Mouse (Mus musculus): ENCODE data around the gene Smarca4. TPM values are rescaled to one million over a fixed set of nuclear protein-coding genes. Genes with fewer than 3 reads are reported as not detected.
"Not testable (repeated sequence)": the region's sequence is repeated elsewhere in the genome, so short reads cannot be mapped to it uniquely, and the experiment has no call there.

Gene Smarca4
- polyA plus RNA-seq, 1 experiment from 2014 or later = 22.5 TPM

DNA sequence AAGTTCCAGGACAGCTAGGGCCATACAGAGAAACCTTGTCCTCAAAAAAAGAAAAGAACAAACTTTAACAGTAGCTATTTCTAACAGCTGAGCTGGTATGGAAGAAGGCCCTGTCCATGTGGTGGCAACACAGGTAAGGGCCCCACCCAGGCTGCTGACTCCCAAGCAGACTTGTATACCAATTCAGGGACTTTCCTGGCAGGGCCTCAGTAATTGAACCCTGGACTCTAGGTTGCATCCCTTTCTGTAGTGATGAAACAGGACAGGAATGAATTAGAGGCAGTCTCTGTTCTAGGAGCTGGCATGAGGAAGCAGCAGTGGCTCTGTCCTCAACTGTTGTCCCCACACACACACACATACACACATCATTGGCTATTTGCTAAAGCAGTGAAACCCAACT lies 78.1 kb downstream of the Smarca4 start:
- Histone ChIP-seq H3K4me1 (replicated peaks) (peaks cover 4% of the 10 kb centered on the region; the same call in 1 of the 2 replicates), H3K9me3 (replicated peaks) (no peaks in the 10 kb centered on the region), H3K27ac (replicated peaks) (no peak overlapping the region), H3K9ac (no peak overlapping the region), H3K36me3 (replicated peaks) (peaks cover 75% of the 10 kb centered on the region), H3K27me3 (no peaks in the 10 kb centered on the region), H3K4me2 (no peak overlapping the region), H3K4me3 (replicated peaks) (no peak overlapping the region)
- no peak for ATAC-seq (ENCODE audit: insufficient read depth)

DNA sequence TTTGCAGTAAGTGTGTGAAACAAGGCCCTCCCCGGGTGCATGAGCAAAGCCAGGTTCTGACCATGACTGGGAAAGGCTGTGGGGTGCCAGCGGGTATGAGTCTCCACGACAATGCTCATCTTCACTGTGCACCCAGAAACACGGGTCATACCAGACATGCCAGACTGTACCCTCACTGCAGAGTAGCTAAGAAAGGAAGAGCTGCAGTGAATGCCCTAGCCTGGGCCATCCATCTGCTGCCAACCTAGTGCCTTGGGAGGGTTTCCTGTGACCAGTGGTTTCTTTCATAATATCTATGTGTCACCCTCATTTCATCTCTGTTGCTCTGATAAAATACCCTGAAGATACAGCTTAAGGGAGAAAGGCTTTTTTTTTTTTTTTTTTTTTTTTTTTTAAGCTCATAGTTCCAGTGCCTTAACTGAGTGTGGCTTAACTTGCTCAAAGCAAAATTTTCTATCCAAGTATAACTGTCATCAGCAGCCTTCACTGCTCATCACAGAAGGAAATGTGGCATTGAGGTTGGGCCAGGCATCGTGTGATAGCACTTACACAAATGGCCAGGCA lies 79.3 kb downstream of the Smarca4 start:
- Histone ChIP-seq H3K4me3 (replicated peaks) (no peak overlapping the region), H3K9ac (no peak overlapping the region), H3K9me3 (replicated peaks) (no peaks in the 10 kb centered on the region), H3K27ac (replicated peaks) (no peak overlapping the region), H3K36me3 (replicated peaks) (peaks cover 74% of the 10 kb centered on the region), H3K27me3 (no peaks in the 10 kb centered on the region), H3K4me2 (no peak overlapping the region), H3K4me1 (replicated peaks) (no peaks in the 10 kb centered on the region; the same call in 1 of the 2 replicates)
- WGBS (ENCODE audit: insufficient replicate concordance) = 81% methylated on average over 5 of the region's 5 CpGs
- no peak for ATAC-seq (ENCODE audit: insufficient read depth)

DNA sequence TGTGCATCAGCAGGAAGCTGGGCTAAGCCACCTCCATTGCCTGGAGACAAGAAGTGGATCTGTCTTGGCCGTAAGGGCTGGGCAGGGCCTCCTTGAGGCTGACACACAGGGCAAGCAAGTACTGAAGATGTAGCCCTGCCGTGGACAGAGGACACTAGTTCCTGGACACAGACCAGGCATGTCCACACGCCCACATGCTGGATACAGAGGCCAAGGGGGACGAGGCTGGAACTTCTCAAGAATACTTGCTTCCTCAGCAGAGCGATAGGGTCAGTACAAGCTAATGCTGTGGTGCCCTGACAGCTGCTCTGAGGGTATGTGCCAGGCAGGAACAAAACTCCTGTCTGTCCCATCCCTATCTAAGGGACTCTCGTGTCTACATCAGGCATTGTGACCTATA lies 81.2 kb downstream of the Smarca4 start:
- H3K4me1 ChIP-seq (replicated peaks) = no peaks in the 10 kb centered on the region; the same call in 1 of the 2 replicates
- H3K9me3 ChIP-seq (replicated peaks) = no peaks in the 10 kb centered on the region
- H3K36me3 ChIP-seq (replicated peaks) = peaks cover 75% of the 10 kb centered on the region
- H3K9ac ChIP-seq = no peak overlapping the region
- H3K4me2 ChIP-seq = no peak overlapping the region
- WGBS (ENCODE audit: insufficient replicate concordance) = 87% methylated on average over 6 of the region's 6 CpGs
- no peak overlapping the region for H3K27ac ChIP-seq (replicated peaks)
- ATAC-seq (ENCODE audit: insufficient read depth) = no peak
- H3K27me3 ChIP-seq = no peaks in the 10 kb centered on the region
- no peak overlapping the region for H3K4me3 ChIP-seq (replicated peaks)

DNA sequence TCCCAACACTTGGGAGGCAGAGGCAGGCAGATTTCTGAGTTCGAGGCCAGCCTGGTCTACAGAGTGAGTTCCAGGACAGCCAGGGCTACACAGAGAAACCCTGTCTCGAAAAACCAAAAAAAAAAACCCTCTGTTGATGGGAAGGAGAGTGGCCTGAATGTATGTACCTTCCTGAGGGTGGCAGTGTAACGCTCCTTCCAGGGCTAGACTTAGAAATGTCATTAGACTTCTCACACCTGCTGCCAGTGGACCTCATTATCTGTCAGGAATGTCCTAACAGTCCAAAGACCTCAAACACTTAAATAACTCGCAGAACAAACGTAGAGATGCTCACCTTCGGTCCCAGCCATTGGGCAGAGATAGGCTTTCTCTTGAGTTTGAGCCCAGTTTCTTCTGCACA lies 83.3 kb downstream of the Smarca4 start:
- not testable (repeated sequence) for H3K9ac ChIP-seq; H3K4me3 ChIP-seq (replicated peaks); ATAC-seq (ENCODE audit: insufficient read depth); H3K4me1 ChIP-seq (replicated peaks); H3K27me3 ChIP-seq; H3K9me3 ChIP-seq (replicated peaks); H3K4me2 ChIP-seq; H3K27ac ChIP-seq (replicated peaks)
- H3K36me3 ChIP-seq (replicated peaks) = peaks cover 77% of the 10 kb centered on the region
- 80% methylated on average over 6 of the region's 6 CpGs for WGBS (ENCODE audit: insufficient replicate concordance)

DNA sequence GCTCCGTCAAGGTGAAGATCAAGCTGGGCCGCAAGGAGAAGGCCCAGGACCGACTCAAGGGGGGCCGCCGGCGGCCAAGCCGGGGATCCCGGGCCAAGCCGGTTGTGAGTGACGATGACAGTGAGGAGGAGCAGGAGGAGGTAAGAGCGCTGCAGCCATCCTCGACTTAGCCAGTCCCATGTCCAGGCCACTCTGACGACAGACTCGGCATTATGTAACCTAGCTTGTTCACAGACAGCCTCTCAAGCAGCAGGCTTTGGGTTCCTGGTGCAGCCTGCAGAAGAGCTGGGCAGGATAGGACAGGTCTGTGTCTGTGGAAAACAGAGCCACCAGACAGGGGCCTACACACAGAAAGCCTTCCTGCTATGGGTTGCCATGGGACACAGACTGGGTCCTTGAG lies 85.1 kb downstream of the Smarca4 start:
- WGBS (ENCODE audit: insufficient replicate concordance) = 92% methylated on average over 14 of the region's 14 CpGs
- peaks cover 78% of the 10 kb centered on the region for H3K36me3 ChIP-seq (replicated peaks)

DNA sequence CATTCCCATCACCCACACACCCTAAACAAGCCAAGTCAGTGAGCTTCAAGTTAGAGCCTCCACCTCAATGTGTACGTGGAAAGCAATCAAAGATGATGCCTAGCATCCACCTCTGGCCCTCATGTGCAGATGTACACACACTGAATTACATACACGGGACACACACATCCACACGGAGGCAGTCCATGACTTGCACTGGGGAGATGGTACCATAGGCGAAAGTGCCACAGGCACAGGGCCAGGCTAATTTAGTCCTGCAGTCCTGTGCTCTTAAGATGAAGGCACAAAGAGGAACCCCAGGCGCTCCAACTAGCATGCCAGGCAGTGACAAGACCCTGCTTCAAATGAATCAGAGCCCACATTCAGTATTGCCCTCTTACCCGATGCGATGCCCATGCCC lies 87.5 kb downstream of the Smarca4 start:
- Histone ChIP-seq H3K9ac (no peak overlapping the region), H3K4me1 (replicated peaks) (peaks cover 5% of the 10 kb centered on the region; the same call in 1 of the 2 replicates), H3K27me3 (no peaks in the 10 kb centered on the region), H3K27ac (replicated peaks) (no peak overlapping the region), H3K4me2 (no peak overlapping the region), H3K36me3 (replicated peaks) (peaks cover 75% of the 10 kb centered on the region), H3K4me3 (replicated peaks) (no peak overlapping the region), H3K9me3 (replicated peaks) (no peaks in the 10 kb centered on the region)
- WGBS (ENCODE audit: insufficient replicate concordance) = 90% methylated on average over 7 of the region's 7 CpGs
- no peak for ATAC-seq (ENCODE audit: insufficient read depth)

More for the DNA sequence above, 85.1 kb downstream of the Smarca4 start:
- Histone ChIP-seq H3K4me1 (replicated peaks) (no peaks in the 10 kb centered on the region), H3K27me3 (no peaks in the 10 kb centered on the region), H3K9me3 (replicated peaks) (no peaks in the 10 kb centered on the region), H3K4me3 (replicated peaks) (no peak overlapping the region), H3K4me2 (no peak overlapping the region), H3K27ac (replicated peaks) (no peak overlapping the region), H3K9ac (no peak overlapping the region)
- no peak for ATAC-seq (ENCODE audit: insufficient read depth)

DNA sequence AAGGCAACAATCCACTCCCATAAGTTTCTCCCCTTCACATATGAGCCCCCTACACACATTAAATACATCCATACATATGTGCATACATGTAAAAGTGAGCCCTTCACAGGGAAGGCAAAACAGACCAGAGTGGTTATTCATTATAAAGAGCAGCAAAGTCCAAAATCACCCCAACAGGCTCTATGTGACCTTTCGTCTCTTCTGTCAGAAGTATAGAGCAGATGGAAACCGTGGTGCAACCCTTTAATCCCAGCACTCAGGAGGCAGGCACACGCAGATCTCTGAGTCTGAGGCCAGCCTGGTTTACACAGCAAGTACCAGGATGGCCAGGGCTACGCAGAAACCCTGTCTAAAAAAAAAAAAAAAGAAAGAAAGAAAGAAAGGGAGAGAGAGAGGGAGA lies 90.1 kb downstream of the Smarca4 start:
- Histone ChIP-seq H3K4me3 (replicated peaks) (no peak overlapping the region), H3K4me2 (no peak overlapping the region), H3K27me3 (no peaks in the 10 kb centered on the region), H3K9me3 (replicated peaks) (no peaks in the 10 kb centered on the region), H3K4me1 (replicated peaks) (peaks cover 5% of the 10 kb centered on the region; the same call in 1 of the 2 replicates), H3K9ac (no peak overlapping the region), H3K36me3 (replicated peaks) (peaks cover 54% of the 10 kb centered on the region), H3K27ac (replicated peaks) (0 out of 2 replicates have a peak overlapping the region, but pooled peaks have one; percentile 6)
- ATAC-seq (ENCODE audit: insufficient read depth) = no peak
- WGBS (ENCODE audit: insufficient replicate concordance) = 68% methylated on average over 4 of the region's 4 CpGs

DNA sequence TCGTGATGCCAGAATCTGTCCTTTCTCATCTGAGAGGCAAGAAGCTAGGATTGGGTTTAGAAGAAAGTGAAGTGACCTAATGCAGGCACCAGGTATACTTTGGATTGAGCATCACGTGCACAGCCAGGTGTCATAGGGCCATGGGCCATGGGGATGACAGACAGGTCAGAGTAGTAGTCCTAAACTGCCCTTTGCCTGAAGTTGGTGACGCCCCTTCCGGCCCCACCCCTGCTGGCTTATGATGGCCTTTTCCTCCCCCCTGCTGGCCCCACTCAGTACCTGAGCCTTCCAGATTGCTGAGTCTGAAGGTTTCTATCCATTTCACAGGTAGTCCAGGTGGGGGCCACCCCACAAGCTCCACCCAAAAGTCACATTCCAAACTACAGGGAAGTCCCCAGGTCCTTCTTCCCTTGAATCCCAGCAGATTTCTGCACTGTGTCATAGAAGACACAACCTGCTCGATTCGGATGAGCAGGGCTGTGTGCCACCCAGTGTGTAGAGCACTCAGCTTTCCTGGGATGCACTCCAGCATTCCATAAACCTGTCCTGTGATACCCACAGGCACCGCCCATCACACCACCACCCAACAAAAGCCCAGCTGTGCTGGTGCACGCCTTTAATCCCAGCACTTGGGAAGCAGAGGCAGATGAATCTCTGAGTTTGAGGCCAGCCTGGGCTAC lies 90.8 kb downstream of the Smarca4 start:
- no peak overlapping the region for H3K4me3 ChIP-seq (replicated peaks)
- no peak overlapping the region for H3K9ac ChIP-seq
- H3K36me3 ChIP-seq (replicated peaks) = peaks cover 48% of the 10 kb centered on the region
- peaks cover 5% of the 10 kb centered on the region; the same call in 1 of the 2 replicates for H3K4me1 ChIP-seq (replicated peaks)
- 80% methylated on average over 8 of the region's 8 CpGs for WGBS (ENCODE audit: insufficient replicate concordance)
- 0 out of 2 replicates have a peak overlapping the region, but pooled peaks have one; percentile 19 for H3K27ac ChIP-seq (replicated peaks)
- H3K4me2 ChIP-seq = no peak overlapping the region
- 0 out of 2 replicates have a peak, but pooled peaks have one; percentile 37 for ATAC-seq (ENCODE audit: insufficient read depth)
- H3K9me3 ChIP-seq (replicated peaks) = no peaks in the 10 kb centered on the region
- no peaks in the 10 kb centered on the region for H3K27me3 ChIP-seq

DNA sequence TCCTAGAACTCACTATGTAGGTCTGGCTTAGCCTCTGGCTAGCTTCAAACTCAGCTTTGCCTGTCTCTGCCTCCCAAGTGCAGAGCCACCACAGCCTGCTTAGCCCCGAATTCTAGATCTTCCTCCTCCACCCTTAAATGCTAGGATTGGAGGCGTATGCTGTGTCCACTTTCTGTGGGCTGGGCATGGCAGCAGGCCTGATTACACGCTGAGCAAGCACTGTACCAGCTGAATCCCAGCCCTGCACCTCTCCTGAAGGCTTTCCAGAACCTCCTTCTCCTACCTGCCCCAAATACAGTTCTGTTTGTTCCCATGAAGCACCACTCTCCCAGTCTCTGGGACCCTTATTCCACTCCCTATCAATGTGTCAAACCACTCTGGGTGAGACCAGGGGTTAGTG lies 93.4 kb downstream of the Smarca4 start:
- no peak overlapping the region for H3K27ac ChIP-seq (replicated peaks)

DNA sequence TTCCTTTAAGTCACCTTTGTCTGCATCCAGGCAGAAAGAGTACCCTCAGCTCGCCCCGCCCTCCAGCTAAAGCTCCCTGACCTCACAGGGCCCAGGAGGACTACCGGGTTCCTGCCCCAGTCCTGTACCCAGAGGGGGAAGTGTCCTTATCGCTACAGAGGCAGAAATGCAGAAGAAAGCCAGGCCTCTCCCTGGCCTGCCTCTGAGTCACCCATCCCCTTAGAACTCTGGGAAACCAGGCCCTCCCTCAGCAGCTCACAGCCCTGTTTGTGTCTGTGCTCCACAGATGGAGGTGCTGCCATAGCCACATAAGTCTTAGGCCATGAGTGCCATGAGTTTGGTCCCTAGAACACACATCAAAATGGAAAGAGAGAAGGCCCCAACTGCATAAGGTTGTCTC lies 99.3 kb downstream of the Smarca4 start:
- peaks cover 26% of the 10 kb centered on the region for H3K4me1 ChIP-seq (replicated peaks)
- H3K9ac ChIP-seq = no peak overlapping the region
- ATAC-seq (ENCODE audit: insufficient read depth) = peak; percentile 90
- 9% methylated on average over 4 of the region's 4 CpGs for WGBS (ENCODE audit: insufficient replicate concordance)
- H3K36me3 ChIP-seq (replicated peaks) = no peaks in the 10 kb centered on the region
- H3K27ac ChIP-seq (replicated peaks) = peak overlapping the region; percentile 11; the same call in 1 of the 2 replicates
- no peak overlapping the region for H3K4me3 ChIP-seq (replicated peaks)
- H3K9me3 ChIP-seq (replicated peaks) = no peaks in the 10 kb centered on the region
- H3K4me2 ChIP-seq = no peak overlapping the region
- H3K27me3 ChIP-seq = no peaks in the 10 kb centered on the region

More for the DNA sequence above, 93.4 kb downstream of the Smarca4 start:
- Histone ChIP-seq H3K9ac (no peak overlapping the region), H3K36me3 (replicated peaks) (peaks cover 22% of the 10 kb centered on the region), H3K4me2 (no peak overlapping the region), H3K9me3 (replicated peaks) (no peaks in the 10 kb centered on the region), H3K27me3 (no peaks in the 10 kb centered on the region), H3K4me3 (replicated peaks) (no peak overlapping the region), H3K4me1 (replicated peaks) (peaks cover 5% of the 10 kb centered on the region; the same call in 1 of the 2 replicates)
- no peak for ATAC-seq (ENCODE audit: insufficient read depth)
- WGBS (ENCODE audit: insufficient replicate concordance) = 68% methylated on average over 3 of the region's 3 CpGs

DNA sequence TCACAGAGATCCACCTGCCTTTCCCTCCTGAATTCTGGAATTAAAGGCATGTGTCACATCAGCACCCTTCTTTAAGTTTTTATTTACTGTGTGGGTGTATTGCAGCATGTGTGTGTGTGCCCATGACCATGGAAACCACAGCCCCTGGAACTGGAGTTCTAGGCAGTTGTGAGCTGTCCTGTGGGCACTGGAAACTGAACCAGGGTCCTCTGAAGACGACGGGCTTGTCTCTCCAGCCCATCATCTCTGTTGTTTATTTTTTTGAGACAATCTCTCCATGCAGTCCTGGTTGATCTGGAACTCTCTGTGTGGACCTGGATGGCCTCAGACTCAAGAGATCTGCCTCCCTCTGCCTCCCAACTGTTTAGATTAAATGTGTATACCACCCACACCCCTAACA lies 101.0 kb downstream of the Smarca4 start:
- Histone ChIP-seq H3K4me3 (replicated peaks) (no peak overlapping the region), H3K27me3 (no peaks in the 10 kb centered on the region), H3K9ac (no peak overlapping the region), H3K4me1 (replicated peaks) (peaks cover 27% of the 10 kb centered on the region), H3K36me3 (replicated peaks) (no peaks in the 10 kb centered on the region), H3K9me3 (replicated peaks) (no peaks in the 10 kb centered on the region), H3K4me2 (no peak overlapping the region), H3K27ac (replicated peaks) (no peak overlapping the region)
- 55% methylated on average over 2 of the region's 2 CpGs for WGBS (ENCODE audit: insufficient replicate concordance)
- ATAC-seq (ENCODE audit: insufficient read depth) = no peak
